Mouse (Mus musculus) cerebellum, postnatal 25 days (tissue): ENCODE results near the gene Slc5a3.
A peak's percentile ranks its signal among the peaks of the same experiment; 100 is the strongest.

Experiments used
- DNase-seq, 2 experiments: peaks; one replicate each; pipeline ENCODE4 v3.0.0; 2021; ENCODE audit warnings: mixed read lengths in 2 of 2

The Slc5a3 gene

GRCm38 (mm10) chr16:92057852-92058643 lies at the start of gene Slc5a3, which contains the start of the genes Mrps6 and Gm49711:
Gene Slc5a3 (plus strand): TSS chr16:92058322.
Gene Mrps6 (plus strand): TSS chr16:92058270.
Gene Gm49711 (plus strand): TSS chr16:92058316.
- peak; percentile 93 for DNase-seq

GRCm38 (mm10) chr16:92009586-92009985 lies 48.5 kb upstream of the Slc5a3 start:
- no peak for DNase-seq

- no peak for DNase-seq
Measured at GRCm38 (mm10) chr16:92016792-92017191, 41.3 kb upstream of the Slc5a3 start.

- peak; percentile 32 to 51 for DNase-seq
Measured at GRCm38 (mm10) chr16:92019141-92020118, 38.7 kb upstream of the Slc5a3 start.

- no peak for DNase-seq
Measured at GRCm38 (mm10) chr16:92021656-92022400, 36.3 kb upstream of the Slc5a3 start.

- no peak for DNase-seq
Measured at GRCm38 (mm10) chr16:92022494-92023283, 35.4 kb upstream of the Slc5a3 start.

- DNase-seq = no peak
Measured at GRCm38 (mm10) chr16:92033286-92033685, 24.8 kb upstream of the Slc5a3 start.

GRCm38 (mm10) chr16:92034676-92035075 lies 23.4 kb upstream of the Slc5a3 start:
- DNase-seq = no peak

- no peak for DNase-seq
Measured at GRCm38 (mm10) chr16:92036701-92037100, 21.4 kb upstream of the Slc5a3 start.

- no peak for DNase-seq
Measured at GRCm38 (mm10) chr16:92037891-92038607, 20.1 kb upstream of the Slc5a3 start.

- no peak for DNase-seq
Measured at GRCm38 (mm10) chr16:92039421-92039820, 18.7 kb upstream of the Slc5a3 start.

GRCm38 (mm10) chr16:92039966-92040365 lies 18.2 kb upstream of the Slc5a3 start:
- no peak for DNase-seq

- no peak for DNase-seq
Measured at GRCm38 (mm10) chr16:92051777-92052310, 6.3 kb upstream of the Slc5a3 start.

- DNase-seq = no peak
Measured at GRCm38 (mm10) chr16:92052569-92052968, 5.6 kb upstream of the Slc5a3 start.

- DNase-seq = no peak
Measured at GRCm38 (mm10) chr16:92056711-92057110, 1.4 kb upstream of the Slc5a3 start.

GRCm38 (mm10) chr16:92057456-92057851 lies 668 bp upstream of the Slc5a3 start:
- DNase-seq = no peak

- DNase-seq = no peak
Measured at GRCm38 (mm10) chr16:92058644-92059620, 810 bp downstream of the Slc5a3 start.

GRCm38 (mm10) chr16:92060213-92060612 lies 2.1 kb downstream of the Slc5a3 start:
- no peak for DNase-seq

- DNase-seq = no peak
Measured at GRCm38 (mm10) chr16:92061586-92061985, 3.5 kb downstream of the Slc5a3 start.

GRCm38 (mm10) chr16:92062832-92063231 lies 4.7 kb downstream of the Slc5a3 start:
- DNase-seq = no peak
